Mouse (Mus musculus) brain, embryonic 14.5 days (tissue): ENCODE measurements at regions not wholly inside any gene's neighbourhood (a gene's known extent, or its start where the extent isn't known, plus 50 kb on each side); places are given as distances from the start of the nearest gene placed in this dataset.

Experiments used
- CTCF ChIP-seq: fragments of 200-500 bp; IDR thresholded peaks from 2 replicates; pipeline ENCODE4 v1.5.1; 2012; ENCODE audit warnings: inconsistent platforms, mild to moderate bottlenecking, moderate library complexity, borderline replicate concordance; ENCODE audit not compliant: insufficient read depth, insufficient read length; ENCODE audit errors: extremely low read depth
- POLR2A ChIP-seq: fragments of 200-500 bp; IDR thresholded peaks from 2 replicates; pipeline ENCODE4 v1.6.1; 2012; ENCODE audit warnings: mild to moderate bottlenecking, inconsistent platforms, borderline replicate concordance; ENCODE audit not compliant: poor library complexity, insufficient read depth, insufficient read length, severe bottlenecking; ENCODE audit errors: extremely low read depth

- TF ChIP-seq CTCF (no peak), POLR2A (no peak)
Measured at GRCm38 (mm10) chr15:67823226-67823625, 1322.5 kb upstream of the Lrrc6 start.
